Mouse (Mus musculus) Muller cell, postnatal 12 days (primary cell): ENCODE measurements around the gene Dynlt1b.
"Not testable (repeated sequence)": the region's sequence is repeated elsewhere in the genome, so short reads cannot be mapped to it uniquely, and the experiment has no call there.

Experiments
- DNase-seq: peaks from one replicate; pipeline ENCODE4 v3.0.0-alpha.2; 2015; ENCODE audit errors: inconsistent ontology term

The Dynlt1b gene

DNA sequence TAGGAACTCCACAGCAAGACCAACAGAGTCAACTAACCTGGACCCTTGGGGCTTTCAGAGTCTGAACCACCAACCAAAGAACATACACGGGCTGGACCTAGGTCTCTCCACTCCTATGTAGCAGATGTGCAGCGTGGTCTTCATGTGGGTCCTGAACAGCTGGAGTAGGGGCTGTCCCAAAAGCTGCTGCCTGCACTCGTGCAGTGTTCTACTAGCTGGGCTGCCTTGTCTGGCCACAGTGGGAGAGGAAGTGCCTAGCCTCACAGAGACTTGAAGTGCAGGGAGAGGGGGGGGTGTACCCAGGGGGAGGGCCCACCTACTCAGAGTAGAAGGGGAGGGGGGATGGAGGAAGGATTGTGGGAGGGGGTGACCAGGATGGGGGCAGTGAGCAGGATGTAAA, 7.1 kb upstream of the Dynlt1b start:
- not testable (repeated sequence) for DNase-seq

DNA sequence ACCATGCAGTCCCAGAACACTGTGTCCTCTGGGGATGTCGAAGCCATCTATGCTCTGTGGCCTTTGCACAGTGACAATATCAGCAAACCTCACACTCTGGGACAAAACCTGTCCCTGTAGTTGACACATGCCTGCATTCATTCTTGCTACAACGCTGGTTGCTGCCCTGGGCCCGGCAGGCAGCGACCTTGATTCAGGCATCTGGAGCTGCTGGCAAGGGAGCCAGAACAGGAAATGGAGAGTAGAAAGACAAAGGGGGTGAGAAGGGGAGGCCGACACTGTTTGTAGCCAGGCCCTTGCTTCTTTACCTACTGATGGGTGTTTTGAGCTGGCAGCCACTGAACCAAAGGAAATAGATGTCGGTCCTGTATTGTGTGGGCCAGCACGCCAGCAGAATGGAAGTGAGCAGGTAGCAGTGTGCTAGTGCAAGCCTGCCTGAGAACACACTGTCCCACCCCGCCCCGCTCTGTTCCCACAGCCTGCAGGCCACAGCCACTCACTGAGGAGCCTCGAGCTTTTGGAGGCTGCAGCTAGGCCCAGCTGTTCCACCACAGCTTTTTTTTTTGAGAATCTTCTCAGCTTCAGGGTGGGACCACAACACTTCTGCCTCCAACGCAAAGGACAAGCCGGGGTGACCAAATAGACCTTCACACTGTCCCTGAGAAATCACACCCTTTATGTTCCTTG, 5.5 kb upstream of the Dynlt1b start:
- DNase-seq = peak; percentile 2

DNA sequence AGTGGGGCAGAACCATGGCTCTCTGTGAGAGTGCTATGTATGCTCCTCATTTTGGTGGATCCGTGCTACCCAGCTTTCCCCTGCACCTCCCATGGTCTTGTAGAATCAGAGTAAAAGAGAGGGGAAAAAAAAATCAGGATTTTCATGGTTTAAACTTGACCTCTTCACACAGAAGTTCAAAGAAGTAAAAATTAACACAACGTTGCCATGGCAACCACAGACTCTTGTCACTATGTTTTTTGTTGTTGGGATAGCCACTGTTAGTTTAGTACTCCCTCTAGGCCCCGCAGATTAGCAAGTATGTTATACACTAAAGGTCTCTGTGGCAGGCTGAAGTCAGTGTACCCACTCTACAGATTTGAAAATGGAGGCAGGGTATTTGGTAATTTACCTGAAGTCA, 4.6 kb upstream of the Dynlt1b start:
- not testable (repeated sequence) for DNase-seq

- DNase-seq = not testable (repeated sequence)
Observed at GRCm38 (mm10) chr17:6426869-6427268, 3.0 kb upstream of the Dynlt1b start.

DNA sequence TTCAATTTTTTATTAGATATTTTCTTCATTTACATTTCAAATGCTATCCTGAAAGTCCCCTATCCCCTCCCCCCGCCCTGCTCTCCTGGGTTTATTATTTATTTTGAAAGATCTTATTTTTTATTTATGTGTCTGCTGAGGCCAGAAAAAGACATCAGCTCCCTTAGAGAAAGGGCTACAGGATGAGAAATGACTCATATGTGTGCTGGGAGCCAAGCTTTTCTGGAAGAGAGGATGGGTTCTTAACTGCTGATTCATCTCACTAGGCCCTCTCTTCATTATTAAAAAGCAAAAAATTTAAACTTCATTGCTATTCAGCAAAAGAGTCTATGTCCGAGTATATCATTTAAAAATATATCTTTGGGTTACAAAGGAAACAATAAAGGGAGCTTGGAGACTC, 986 bp upstream of the Dynlt1b start:
- DNase-seq = peak; percentile 82

DNA sequence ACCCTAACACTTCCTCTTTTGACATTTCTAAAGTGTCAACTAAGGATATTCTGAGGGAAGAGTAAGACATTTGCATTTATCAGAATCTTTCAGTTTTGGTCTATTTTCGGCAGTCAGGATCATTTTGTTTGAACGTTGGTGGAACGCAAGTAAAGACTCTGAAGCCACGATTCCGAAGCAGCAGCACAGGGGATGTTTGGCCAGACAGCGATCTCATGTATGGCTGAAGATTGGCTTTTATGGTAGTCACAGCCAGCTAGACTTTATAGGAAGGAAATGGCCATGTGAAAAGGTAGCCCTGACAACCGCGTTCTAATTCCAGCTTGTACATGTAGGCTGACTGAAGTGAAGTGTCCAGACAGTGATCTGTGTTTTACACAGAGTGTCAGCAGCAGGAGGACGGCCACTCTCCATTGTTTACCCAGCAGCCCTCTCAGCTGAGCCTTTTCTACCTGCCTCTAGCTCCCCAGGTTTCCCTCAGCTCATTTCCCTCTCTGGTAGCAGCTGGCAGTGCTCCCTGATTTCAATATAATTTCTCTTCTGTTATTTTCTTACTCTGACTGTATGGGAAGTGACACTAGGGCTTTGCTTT, 594 bp downstream of the Dynlt1b start:
- not testable (repeated sequence) for DNase-seq

DNA sequence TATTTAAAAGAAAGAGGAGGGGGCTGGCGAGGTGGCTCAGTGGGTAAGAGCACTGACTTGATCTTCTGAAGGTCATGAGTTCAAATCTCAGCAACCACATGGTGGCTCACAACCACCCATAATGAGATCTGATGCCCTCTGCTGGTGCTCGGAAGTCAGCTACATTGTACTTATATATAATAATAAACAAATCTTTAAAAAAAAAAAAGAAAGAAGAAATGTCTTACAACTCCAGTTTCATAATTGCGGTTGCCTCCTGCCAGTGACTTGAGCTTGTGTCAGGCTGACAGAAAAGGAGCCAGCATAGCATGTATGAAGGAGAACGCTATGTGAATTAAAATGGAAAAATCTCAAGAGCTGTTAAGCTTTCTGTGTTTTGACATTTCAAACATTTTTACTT, 2.5 kb downstream of the Dynlt1b start:
- not testable (repeated sequence) for DNase-seq

- not testable (repeated sequence) for DNase-seq
Observed at GRCm38 (mm10) chr17:6433691-6434090, 3.8 kb downstream of the Dynlt1b start.

DNA sequence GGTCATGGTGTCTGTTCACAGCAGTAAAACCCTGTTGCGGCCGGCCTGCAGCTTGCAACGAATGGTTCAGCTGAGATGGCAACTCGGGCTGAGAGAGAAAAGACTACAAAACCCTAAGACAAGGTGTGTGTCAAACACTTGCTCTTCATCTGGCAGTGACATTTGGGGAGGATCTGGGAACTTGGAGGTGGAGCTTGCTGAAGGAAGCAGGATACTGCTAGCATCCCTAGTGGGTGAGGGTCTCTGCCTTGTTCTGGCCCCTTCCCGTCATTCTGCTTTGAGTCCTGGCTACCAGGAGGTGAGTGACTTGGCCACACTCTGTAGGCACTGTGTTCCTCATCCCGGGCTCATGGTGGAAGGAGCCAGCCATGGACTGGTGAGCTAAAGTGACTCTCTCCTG, 8.2 kb downstream of the Dynlt1b start:
- not testable (repeated sequence) for DNase-seq

- not testable (repeated sequence) for DNase-seq
Observed at GRCm38 (mm10) chr17:6439913-6440312, 10.0 kb downstream of the Dynlt1b start.

- not testable (repeated sequence) for DNase-seq
Observed at GRCm38 (mm10) chr17:6440493-6441077, 10.7 kb downstream of the Dynlt1b start.

DNA sequence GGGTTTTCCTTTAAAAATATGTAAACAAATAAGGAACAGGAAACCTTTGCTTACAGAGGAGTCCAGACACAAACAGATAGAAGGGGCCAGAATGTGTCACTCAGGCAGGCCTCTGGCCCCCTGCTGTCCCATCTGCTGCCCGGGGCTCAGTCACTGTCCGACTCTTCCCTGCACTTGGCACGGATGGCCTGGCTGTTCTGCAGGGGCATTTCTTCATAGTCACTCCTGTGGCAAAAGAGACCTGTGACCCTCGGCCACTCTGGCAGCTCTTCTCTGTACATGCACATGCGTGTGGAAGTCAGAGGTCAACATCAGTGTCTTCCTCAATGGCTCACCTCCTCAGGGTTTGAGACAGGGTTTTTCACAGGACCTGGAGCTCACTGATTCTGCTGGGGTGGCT, 11.3 kb downstream of the Dynlt1b start:
- DNase-seq = not testable (repeated sequence)

GRCm38 (mm10) chr17:6442513-6442912, 12.6 kb downstream of the Dynlt1b start:
- DNase-seq = not testable (repeated sequence)

DNA sequence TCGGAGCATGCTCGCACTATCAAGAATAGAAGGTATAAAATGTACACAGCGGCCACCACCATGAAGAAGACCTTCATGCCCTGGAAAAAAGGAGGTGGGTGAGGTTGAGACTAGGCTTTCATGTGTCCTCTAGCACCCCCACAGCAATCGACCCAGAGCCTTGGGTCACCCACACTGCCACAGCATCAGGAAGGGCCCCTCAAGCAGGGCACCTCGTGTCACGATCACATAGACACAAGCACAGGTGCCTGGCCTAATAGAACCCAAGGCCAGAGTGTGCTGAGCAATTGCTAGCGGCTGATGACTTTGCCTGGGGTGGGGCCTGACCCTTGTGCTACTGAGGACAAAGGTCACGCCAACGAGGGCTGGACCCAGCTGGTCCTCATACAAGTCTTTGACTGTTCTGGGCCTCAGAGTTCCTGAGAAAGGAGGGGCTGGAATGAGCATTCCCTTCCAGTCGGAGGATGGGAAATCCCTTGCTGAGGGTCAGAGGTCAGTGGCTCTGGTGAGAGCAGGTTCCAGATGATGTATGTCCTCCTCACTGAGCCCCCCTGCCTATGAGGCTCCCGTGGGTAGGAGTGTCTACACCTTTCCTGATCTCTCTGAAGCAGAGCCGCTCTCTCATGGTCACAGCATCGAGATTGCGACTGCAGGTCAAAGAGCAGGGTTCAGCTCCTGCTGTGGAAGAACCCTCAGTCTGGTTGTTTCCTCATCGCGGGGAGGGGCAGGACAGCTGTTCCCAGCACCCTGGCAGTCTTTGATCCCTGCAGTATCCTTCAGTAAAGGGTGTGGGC, 16.1 kb downstream of the Dynlt1b start:
- DNase-seq = not testable (repeated sequence)

- not testable (repeated sequence) for DNase-seq
Observed at GRCm38 (mm10) chr17:6448293-6448692, 18.4 kb downstream of the Dynlt1b start.

GRCm38 (mm10) chr17:6449166-6449565, 19.3 kb downstream of the Dynlt1b start:
- DNase-seq = not testable (repeated sequence)

- not testable (repeated sequence) for DNase-seq
Observed at GRCm38 (mm10) chr17:6451205-6451604, 21.3 kb downstream of the Dynlt1b start.

- DNase-seq = not testable (repeated sequence)
Observed at GRCm38 (mm10) chr17:6452689-6453088, 22.8 kb downstream of the Dynlt1b start.

GRCm38 (mm10) chr17:6454703-6455102, 24.8 kb downstream of the Dynlt1b start:
- not testable (repeated sequence) for DNase-seq

DNA sequence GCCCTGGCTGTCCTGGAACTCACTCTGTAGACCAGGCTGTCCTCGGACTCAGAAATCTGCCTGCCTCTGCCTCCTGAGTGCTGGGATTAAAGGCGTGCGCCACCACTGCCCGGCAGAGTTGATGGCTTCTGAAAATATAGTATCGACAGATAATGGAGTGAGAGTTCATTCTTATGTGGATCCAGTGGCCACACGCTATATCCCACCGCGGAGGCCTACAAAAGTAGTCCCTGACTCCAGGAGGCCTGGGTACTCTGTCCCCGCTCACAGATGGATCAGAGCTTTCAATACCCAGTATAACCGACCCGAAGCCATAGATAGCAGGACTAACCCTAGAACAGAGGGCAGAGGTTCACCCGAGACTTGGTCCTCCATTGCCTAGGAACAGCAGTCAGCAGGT, 26.0 kb downstream of the Dynlt1b start:
- not testable (repeated sequence) for DNase-seq

DNA sequence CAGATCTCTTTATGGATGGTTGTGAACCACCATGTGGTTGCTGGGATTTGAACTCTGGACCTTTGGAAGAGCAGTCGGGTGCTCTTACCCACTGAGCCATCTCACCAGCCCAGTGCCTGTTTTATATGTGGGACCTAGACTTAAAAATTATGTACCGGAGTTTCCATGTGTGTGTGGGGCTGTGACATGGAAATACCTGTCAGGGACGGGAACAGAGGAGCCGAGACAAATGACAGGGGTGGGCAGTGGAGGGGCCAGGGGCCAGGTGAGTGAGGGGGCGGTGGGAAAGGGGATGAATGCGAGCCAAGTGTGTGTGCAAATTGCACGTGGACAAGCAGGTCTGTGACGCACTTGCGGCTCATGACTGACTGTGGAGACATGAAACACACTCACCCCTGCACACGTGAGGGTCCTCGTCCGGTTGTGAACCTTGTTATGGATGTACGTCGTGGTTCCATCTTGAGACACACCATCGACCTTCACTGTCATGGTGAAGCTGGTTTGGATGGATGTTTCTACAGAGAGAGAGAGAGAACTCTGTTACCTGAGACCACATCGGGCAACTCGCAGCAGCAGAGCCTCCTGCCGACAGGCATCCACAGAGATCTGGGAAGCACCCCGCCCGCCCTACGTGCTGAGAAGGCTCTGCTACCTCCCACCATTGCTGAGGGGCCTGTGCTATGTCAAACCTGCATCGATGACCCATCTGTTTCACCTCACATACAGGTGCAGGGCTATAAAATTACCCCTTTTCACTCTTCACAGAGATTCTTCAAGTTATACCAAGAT, 26.9 kb downstream of the Dynlt1b start:
- not testable (repeated sequence) for DNase-seq
